Mouse (Mus musculus) liver, postnatal 0 days (tissue): ENCODE data around the gene Mrc1. TPM values are rescaled to one million over a fixed set of nuclear protein-coding genes. Genes with fewer than 3 reads are reported as not detected.

Experiments used
- ATAC-seq: fragments of 200-750 bp; cut with Nextera tagmentation; 2 replicates; pipeline ENCODE4 v1.8.0; 2017; ENCODE audit warnings: mild to moderate bottlenecking, moderate library complexity
- DNase-seq: peaks from one replicate; pipeline ENCODE4 v3.0.0-alpha.2; 2016
- H3K27ac ChIP-seq: fragments of 300-500 bp; sonication (generic); 2 replicates; pipeline ENCODE4 v1.5.1; 2014; ENCODE audit warnings: antibody characterized with exemption, moderate library complexity, mild to moderate bottlenecking, low read depth
- H3K27me3 ChIP-seq: fragments of 300-500 bp; sonication (generic); 2 replicates; pipeline ENCODE4 v1.6.1; 2014; ENCODE audit warnings: low read length, control low read depth, mixed read lengths; ENCODE audit not compliant: insufficient read depth
- H3K36me3 ChIP-seq: fragments of 300-500 bp; sonication (generic); replicated peaks from 2 replicates; pipeline ENCODE4 v1.6.1; 2014; ENCODE audit warnings: mild to moderate bottlenecking, control low read depth, low read length, moderate library complexity, mixed read lengths; ENCODE audit not compliant: insufficient read depth
- H3K4me1 ChIP-seq: fragments of 300-500 bp; sonication (generic); 2 replicates; pipeline ENCODE4 v1.6.1; 2014; ENCODE audit warnings: antibody characterized with exemption, mild to moderate bottlenecking, control low read depth; ENCODE audit not compliant: insufficient read depth
- H3K4me2 ChIP-seq: fragments of 300-500 bp; sonication (generic); 2 replicates; pipeline ENCODE4 v1.6.1; 2014; ENCODE audit warnings: low read depth, mild to moderate bottlenecking, low read length, moderate library complexity, mixed read lengths
- H3K4me3 ChIP-seq: fragments of 300-500 bp; sonication (generic); 2 replicates; pipeline ENCODE4 v1.5.1; 2014; ENCODE audit warnings: low read depth, low read length
- H3K9ac ChIP-seq: fragments of 300-500 bp; sonication (generic); replicated peaks from 2 replicates; pipeline ENCODE4 v1.6.1; 2014; ENCODE audit warnings: mild to moderate bottlenecking, moderate library complexity
- H3K9me3 ChIP-seq: fragments of 300-500 bp; sonication (generic); 2 replicates; pipeline ENCODE4 v1.6.1; 2016; ENCODE audit warnings: mild to moderate bottlenecking, control low read depth, low read length, mixed read lengths
- CTCF ChIP-seq: sonication (generic); IDR thresholded peaks from 2 replicates; pipeline ENCODE4 v1.5.1; 2016; ENCODE audit warnings: antibody characterized with exemption, low read depth
- EP300 ChIP-seq: IDR thresholded peaks from 2 replicates; pipeline ENCODE4 v1.6.1; 2016; ENCODE audit warnings: antibody characterized with exemption, low read depth, mild to moderate bottlenecking
- WGBS: fragments of 180-500 bp; shearing (Covaris S2); extraction: QIAGEN DNeasy Blood & Tissue Kit; methylation state at CpG from one replicate; pipeline ENCODE4 v1.1.7; 2014; ENCODE audit not compliant: insufficient replicate concordance; 5-methylcytosine and 5-hydroxymethylcytosine counted together
- polyA plus RNA-seq: library from polyadenylated mRNA; unstranded; fragments of >200 nt; fragmentation: Nextera tagmentation; extraction: Ambion mirVana; gene quantifications from 2 replicates; pipeline ENCODE4 v1.2.1, GENCODE M21; 2015

The Mrc1 gene
- polyA plus RNA-seq, 1 experiment from 2014 or later: 13.6 TPM

- Histone ChIP-seq H3K9ac (no peak overlapping the region), H3K4me2 (no peak overlapping the region), H3K27ac (no peak overlapping the region), H3K9me3 (no peaks in the 10 kb centered on the region), H3K36me3 (no peaks in the 10 kb centered on the region), H3K4me3 (no peak overlapping the region), H3K27me3 (no peaks in the 10 kb centered on the region), H3K4me1 (no peaks in the 10 kb centered on the region)
- TF ChIP-seq EP300 (no peak), CTCF (no peak)
- ATAC-seq (no peak), DNase-seq (no peak)
Observed at GRCm38 (mm10) chr2:14258345-14258850, 29.2 kb downstream of the Mrc1 start.

GRCm38 (mm10) chr2:14262090-14262489, 32.9 kb downstream of the Mrc1 start:
- Histone ChIP-seq H3K4me3 (no peak overlapping the region), H3K27ac (no peak overlapping the region), H3K9me3 (no peaks in the 10 kb centered on the region), H3K4me1 (no peaks in the 10 kb centered on the region), H3K27me3 (no peaks in the 10 kb centered on the region), H3K9ac (no peak overlapping the region), H3K4me2 (no peak overlapping the region), H3K36me3 (no peaks in the 10 kb centered on the region)
- WGBS: 62% methylated on average over 1 of the region's 1 CpGs
- TF ChIP-seq CTCF: no peak
- no peak for TF ChIP-seq EP300
- DNase-seq: no peak
- no peak for ATAC-seq

- H3K9me3 ChIP-seq: no peaks in the 10 kb centered on the region
- H3K4me3 ChIP-seq: no peak overlapping the region
- DNase-seq: no peak
- no peaks in the 10 kb centered on the region for H3K27me3 ChIP-seq
- ATAC-seq: no peak
- no peaks in the 10 kb centered on the region for H3K4me1 ChIP-seq
- TF ChIP-seq EP300: no peak
- TF ChIP-seq CTCF: no peak
- no peak overlapping the region for H3K4me2 ChIP-seq
- H3K9ac ChIP-seq: no peak overlapping the region
- no peak overlapping the region for H3K27ac ChIP-seq
- WGBS: 29% methylated on average over 1 of the region's 1 CpGs
- H3K36me3 ChIP-seq: no peaks in the 10 kb centered on the region
Observed at GRCm38 (mm10) chr2:14269160-14269559, 40.0 kb downstream of the Mrc1 start.

GRCm38 (mm10) chr2:14272088-14272487, 42.9 kb downstream of the Mrc1 start:
- Histone ChIP-seq H3K9me3 (no peaks in the 10 kb centered on the region), H3K4me1 (no peaks in the 10 kb centered on the region), H3K36me3 (no peaks in the 10 kb centered on the region), H3K4me2 (no peak overlapping the region), H3K4me3 (no peak overlapping the region), H3K9ac (no peak overlapping the region), H3K27ac (no peak overlapping the region), H3K27me3 (no peaks in the 10 kb centered on the region)
- 52% methylated on average over 1 of the region's 1 CpGs for WGBS
- ATAC-seq: no peak
- TF ChIP-seq CTCF: no peak
- no peak for TF ChIP-seq EP300
- DNase-seq: no peak

- H3K4me3 ChIP-seq: no peak overlapping the region
- ATAC-seq (no peak), DNase-seq (no peak)
- no peak overlapping the region for H3K9ac ChIP-seq
- TF ChIP-seq CTCF: no peak
- H3K27me3 ChIP-seq: no peaks in the 10 kb centered on the region
- no peaks in the 10 kb centered on the region for H3K4me1 ChIP-seq
- H3K9me3 ChIP-seq: no peaks in the 10 kb centered on the region
- H3K36me3 ChIP-seq: no peaks in the 10 kb centered on the region
- no peak overlapping the region for H3K27ac ChIP-seq
- H3K4me2 ChIP-seq: no peak overlapping the region
- 63% methylated on average over 5 of the region's 5 CpGs for WGBS
Observed at GRCm38 (mm10) chr2:14275796-14276195, 46.6 kb downstream of the Mrc1 start.

- H3K4me3 ChIP-seq: no peak overlapping the region
- no peaks in the 10 kb centered on the region for H3K36me3 ChIP-seq
- 62% methylated on average over 2 of the region's 2 CpGs for WGBS
- no peak overlapping the region for H3K27ac ChIP-seq
- no peak overlapping the region for H3K4me2 ChIP-seq
- no peak for ATAC-seq
- no peak overlapping the region for H3K9ac ChIP-seq
- DNase-seq: no peak
- no peaks in the 10 kb centered on the region for H3K27me3 ChIP-seq
- H3K9me3 ChIP-seq: no peaks in the 10 kb centered on the region
- H3K4me1 ChIP-seq: no peaks in the 10 kb centered on the region
- TF ChIP-seq EP300: no peak
- TF ChIP-seq CTCF: no peak
Observed at GRCm38 (mm10) chr2:14279256-14279655, 50.1 kb downstream of the Mrc1 start.

- DNase-seq: no peak
- Histone ChIP-seq H3K27me3 (no peaks in the 10 kb centered on the region), H3K4me3 (no peak overlapping the region), H3K4me1 (no peaks in the 10 kb centered on the region), H3K9me3 (no peaks in the 10 kb centered on the region), H3K36me3 (no peaks in the 10 kb centered on the region), H3K27ac (no peak overlapping the region), H3K4me2 (no peak overlapping the region), H3K9ac (no peak overlapping the region)
- ATAC-seq: no peak
- TF ChIP-seq CTCF: no peak
- TF ChIP-seq EP300: no peak
- 78% methylated on average over 6 of the region's 6 CpGs for WGBS
Observed at GRCm38 (mm10) chr2:14279795-14280194, 50.6 kb downstream of the Mrc1 start.
